Mouse (Mus musculus) midbrain, embryonic 14.5 days (tissue): ENCODE data around the gene Gm49661. TPM values are rescaled to one million over a fixed set of nuclear protein-coding genes. Genes with fewer than 3 reads are reported as not detected.

Experiments
- ATAC-seq: fragments of 200-750 bp; cut with Nextera tagmentation; 2 replicates; pipeline ENCODE4 v1.8.0; 2017; ENCODE audit warnings: moderate number of reproducible peaks, moderate library complexity; ENCODE audit not compliant: low FRiP score, low TSS enrichment
- DNase-seq: peaks from one replicate; pipeline ENCODE4 v3.0.0-alpha.2; 2015
- H3K27ac ChIP-seq: fragments of 300-500 bp; sonication (generic); replicated peaks from 2 replicates; pipeline ENCODE4 v1.5.1; 2014; ENCODE audit warnings: mild to moderate bottlenecking, low read depth, low read length, moderate library complexity
- H3K27me3 ChIP-seq: fragments of 300-500 bp; sonication (generic); 2 replicates; pipeline ENCODE4 v1.6.1; 2014; ENCODE audit warnings: low read length, control low read depth, mixed read lengths; ENCODE audit not compliant: control insufficient read depth, insufficient read depth
- H3K36me3 ChIP-seq: fragments of 300-500 bp; sonication (generic); 2 replicates; pipeline ENCODE4 v1.6.1; 2014; ENCODE audit warnings: low read length, control low read depth; ENCODE audit not compliant: control insufficient read depth, insufficient read depth
- H3K4me1 ChIP-seq: fragments of 300-500 bp; sonication (generic); 2 replicates; pipeline ENCODE4 v1.6.1; 2014; ENCODE audit warnings: mild to moderate bottlenecking, antibody characterized with exemption, low read length, control low read depth; ENCODE audit not compliant: control insufficient read depth, insufficient read depth
- H3K4me2 ChIP-seq: fragments of 300-500 bp; sonication (generic); 2 replicates; pipeline ENCODE4 v1.6.1; 2014; ENCODE audit warnings: mild to moderate bottlenecking, low read length, moderate library complexity
- H3K4me3 ChIP-seq: fragments of 300-500 bp; sonication (generic); replicated peaks from 2 replicates; pipeline ENCODE4 v1.5.1; 2014; ENCODE audit warnings: low read depth, low read length
- H3K9ac ChIP-seq: fragments of 300-500 bp; sonication (generic); replicated peaks from 2 replicates; pipeline ENCODE4 v1.6.1; 2014; ENCODE audit warnings: mild to moderate bottlenecking, low read length, moderate library complexity
- H3K9me3 ChIP-seq: fragments of 300-500 bp; sonication (generic); 2 replicates; pipeline ENCODE4 v1.6.1; 2016; ENCODE audit warnings: low read length, control low read depth, mixed read lengths; ENCODE audit not compliant: control insufficient read depth
- WGBS: fragments of 180-500 bp; shearing (Covaris S2); extraction: QIAGEN DNeasy Blood & Tissue Kit; methylation state at CpG from one replicate; pipeline ENCODE4 v1.1.7; 2014; 5-methylcytosine and 5-hydroxymethylcytosine counted together
- polyA plus RNA-seq: library from polyadenylated mRNA; unstranded; fragments of >200 nt; fragmentation: Nextera tagmentation; extraction: Ambion mirVana; gene quantifications from 2 replicates; pipeline ENCODE4 v1.2.1, GENCODE M21; 2014

Gene Gm49661
- polyA plus RNA-seq, 1 experiment from 2014 or later: not detected

DNA sequence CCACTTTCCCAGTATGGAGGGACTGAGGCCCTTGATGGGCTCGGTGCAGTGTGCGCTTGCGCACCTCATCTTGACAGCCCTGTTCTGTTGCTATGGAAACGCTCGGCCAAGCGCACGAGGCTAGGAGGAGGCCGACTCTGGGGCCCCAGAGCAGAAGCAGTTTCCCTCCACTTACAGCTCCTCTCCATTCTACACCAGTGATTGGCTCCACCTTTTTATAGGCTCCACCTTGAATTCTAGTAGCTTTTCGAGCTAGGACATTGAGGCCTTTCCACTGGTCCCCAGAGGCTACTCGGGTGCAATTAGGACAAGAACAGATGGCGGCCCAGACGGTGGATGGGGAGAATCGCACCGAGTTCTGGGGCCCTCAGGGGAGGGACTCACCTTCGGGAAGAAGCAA is 34.4 kb downstream of the Gm49661 start:
- ATAC-seq (peak; percentile 79), DNase-seq (peak; percentile 95)
- H3K27ac ChIP-seq: peak overlapping the region; percentile 95
- WGBS: 2% methylated on average over 15 of the region's 15 CpGs
- H3K4me3 ChIP-seq: peak overlapping the region; percentile 95
- H3K27me3 ChIP-seq: no peaks in the 10 kb centered on the region
- H3K9ac ChIP-seq: peak overlapping the region; percentile 97
- H3K4me2 ChIP-seq: peak overlapping the region; percentile 90
- H3K9me3 ChIP-seq: no peaks in the 10 kb centered on the region
- peaks cover 30% of the 10 kb centered on the region for H3K36me3 ChIP-seq
- H3K4me1 ChIP-seq: peaks cover 27% of the 10 kb centered on the region

- 84% methylated on average over 16 of the region's 16 CpGs for WGBS
- H3K4me2 ChIP-seq: peak overlapping the region; percentile 90
- no peak overlapping the region for H3K27ac ChIP-seq
- peak overlapping the region; percentile 95 for H3K4me3 ChIP-seq
- DNase-seq (no peak), ATAC-seq (no peak)
- H3K27me3 ChIP-seq: no peaks in the 10 kb centered on the region
- peaks cover 31% of the 10 kb centered on the region for H3K36me3 ChIP-seq
- H3K9me3 ChIP-seq: no peaks in the 10 kb centered on the region
- no peak overlapping the region for H3K9ac ChIP-seq
- peaks cover 31% of the 10 kb centered on the region for H3K4me1 ChIP-seq
Measured at GRCm38 (mm10) chr8:84933767-84934559, 35.3 kb downstream of the Gm49661 start.

GRCm38 (mm10) chr8:84930582-84930981 is 38.7 kb downstream of the Gm49661 start:
- Histone ChIP-seq H3K27me3 (no peaks in the 10 kb centered on the region), H3K27ac (no peak overlapping the region), H3K9ac (no peak overlapping the region), H3K36me3 (peaks cover 56% of the 10 kb centered on the region), H3K4me1 (peaks cover 24% of the 10 kb centered on the region), H3K9me3 (no peaks in the 10 kb centered on the region), H3K4me2 (no peak overlapping the region), H3K4me3 (no peak overlapping the region)
- WGBS: 91% methylated on average over 13 of the region's 13 CpGs
- ATAC-seq: no peak
- no peak for DNase-seq

DNA sequence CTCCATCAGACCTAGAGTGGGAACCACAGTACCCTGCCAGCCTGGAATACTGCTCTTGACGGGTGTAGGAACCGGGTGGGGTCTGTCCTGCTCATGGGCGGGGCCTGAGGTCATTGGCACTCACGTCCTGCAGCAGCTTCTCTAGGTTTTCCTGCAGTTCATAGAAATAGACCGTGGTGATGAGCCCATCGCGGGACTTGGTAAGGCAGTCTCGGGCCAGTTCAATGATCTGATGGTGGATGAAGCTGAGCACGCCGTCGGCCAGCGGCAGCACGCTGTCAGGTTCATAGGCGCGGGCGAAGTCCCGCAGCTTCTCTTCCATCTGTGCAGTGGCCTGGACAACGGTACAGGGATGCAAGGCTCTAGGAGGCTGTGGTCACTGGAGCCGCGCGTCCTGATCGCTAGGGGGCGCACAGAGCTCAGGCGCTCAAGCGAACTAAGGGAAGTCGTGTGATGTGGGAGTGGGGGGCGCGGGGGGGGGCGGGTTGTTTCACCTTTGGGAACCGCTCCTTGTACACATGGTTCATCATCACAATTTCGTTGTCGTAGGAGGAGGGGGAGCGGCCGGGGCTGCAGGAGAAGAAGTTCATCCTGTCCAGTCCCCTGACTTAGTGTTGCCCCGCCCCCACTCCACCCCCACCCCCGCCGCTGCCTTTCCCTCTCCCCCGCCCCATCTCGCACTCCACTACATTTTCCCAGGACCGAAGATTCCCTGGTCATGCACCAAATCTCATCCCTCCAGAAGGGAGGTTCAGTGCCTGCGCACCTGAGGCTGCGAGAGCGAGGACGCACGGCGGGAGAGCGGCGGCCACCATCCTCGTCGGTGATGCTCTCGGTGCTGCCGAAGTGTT is 40.6 kb downstream of the Gm49661 start:
- peak; percentile 88 for DNase-seq
- H3K27me3 ChIP-seq: no peaks in the 10 kb centered on the region
- H3K9ac ChIP-seq: peak overlapping the region; percentile 35
- peak overlapping the region; percentile 53 for H3K4me2 ChIP-seq
- no peaks in the 10 kb centered on the region for H3K9me3 ChIP-seq
- peak; percentile 75; the same call in 1 of the 2 replicates for ATAC-seq
- peaks cover 71% of the 10 kb centered on the region for H3K36me3 ChIP-seq
- H3K4me1 ChIP-seq: peaks cover 5% of the 10 kb centered on the region
- 3% methylated on average over 52 of the region's 52 CpGs for WGBS
- no peak overlapping the region for H3K27ac ChIP-seq
- H3K4me3 ChIP-seq: peak overlapping the region; percentile 20

- WGBS: 94% methylated on average over 1 of the region's 1 CpGs
- H3K36me3 ChIP-seq: peaks cover 77% of the 10 kb centered on the region
Measured at GRCm38 (mm10) chr8:84927513-84927912, 41.7 kb downstream of the Gm49661 start.

DNA sequence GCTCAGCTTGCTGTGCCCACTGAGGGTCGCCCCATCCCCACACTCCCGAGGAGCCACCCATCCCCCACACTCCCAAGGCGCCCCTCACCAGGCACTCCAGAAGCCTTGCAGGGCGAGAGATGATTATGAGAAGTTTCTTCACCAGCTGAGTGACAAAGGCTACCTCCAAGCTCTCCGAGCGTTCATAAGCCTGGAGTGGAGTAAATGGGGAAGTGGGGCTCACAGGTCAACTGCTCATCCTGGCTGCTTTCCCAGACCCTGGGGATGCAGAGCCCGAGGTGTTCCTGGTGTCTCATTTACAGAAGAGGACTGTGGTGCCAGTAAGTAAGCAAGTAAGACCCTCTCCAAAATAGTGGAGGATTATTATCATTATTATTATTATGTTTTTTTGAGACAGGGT is 43.7 kb downstream of the Gm49661 start:
- Histone ChIP-seq H3K27me3 (no peaks in the 10 kb centered on the region), H3K9ac (no peak overlapping the region), H3K9me3 (no peaks in the 10 kb centered on the region), H3K27ac (no peak overlapping the region), H3K4me2 (no peak overlapping the region), H3K4me1 (peaks cover 4% of the 10 kb centered on the region; the same call in 1 of the 2 replicates), H3K4me3 (no peak overlapping the region), H3K36me3 (peaks cover 80% of the 10 kb centered on the region)
- WGBS: 73% methylated on average over 7 of the region's 7 CpGs
- no peak for DNase-seq
- ATAC-seq: no peak

More at GRCm38 (mm10) chr8:84927513-84927912, 41.7 kb downstream of the Gm49661 start:
- Histone ChIP-seq H3K27ac (no peak overlapping the region), H3K27me3 (no peaks in the 10 kb centered on the region), H3K9me3 (no peaks in the 10 kb centered on the region), H3K4me3 (no peak overlapping the region), H3K4me2 (no peak overlapping the region), H3K9ac (no peak overlapping the region), H3K4me1 (peaks cover 4% of the 10 kb centered on the region; the same call in 1 of the 2 replicates)
- DNase-seq (no peak), ATAC-seq (no peak)

GRCm38 (mm10) chr8:84921596-84921995 is 47.6 kb downstream of the Gm49661 start:
- H3K4me3 ChIP-seq: no peak overlapping the region

GRCm38 (mm10) chr8:84918646-84919045 is 50.6 kb downstream of the Gm49661 start:
- Histone ChIP-seq H3K27me3 (peaks cover 22% of the 10 kb centered on the region), H3K36me3 (peaks cover 96% of the 10 kb centered on the region), H3K9me3 (no peaks in the 10 kb centered on the region), H3K27ac (no peak overlapping the region), H3K4me1 (no peaks in the 10 kb centered on the region), H3K9ac (no peak overlapping the region), H3K4me2 (no peak overlapping the region), H3K4me3 (no peak overlapping the region)
- DNase-seq (no peak), ATAC-seq (no peak)
- 90% methylated on average over 15 of the region's 15 CpGs for WGBS

More at GRCm38 (mm10) chr8:84921596-84921995, 47.6 kb downstream of the Gm49661 start:
- H3K36me3 ChIP-seq: peaks cover 94% of the 10 kb centered on the region
- ATAC-seq: no peak
- no peak overlapping the region for H3K9ac ChIP-seq
- no peaks in the 10 kb centered on the region for H3K9me3 ChIP-seq
- no peak overlapping the region for H3K27ac ChIP-seq
- no peak for DNase-seq
- H3K27me3 ChIP-seq: no peaks in the 10 kb centered on the region
- H3K4me1 ChIP-seq: no peaks in the 10 kb centered on the region
- WGBS: 86% methylated on average over 2 of the region's 2 CpGs
- H3K4me2 ChIP-seq: no peak overlapping the region
